Mouse (Mus musculus): ENCODE results near the gene Ankrd33.
A peak's percentile ranks its signal among the peaks of the same experiment; 100 is the strongest.
"Not testable (repeated sequence)": the region's sequence is repeated elsewhere in the genome, so short reads cannot be mapped to it uniquely, and the experiment has no call there.

The Ankrd33 gene

GRCm38 (mm10) chr15:101086451-101086850 is 29.1 kb upstream of the Ankrd33 start:
- DNase-seq (ENCODE audit: extremely low spot score), result no peak

DNA sequence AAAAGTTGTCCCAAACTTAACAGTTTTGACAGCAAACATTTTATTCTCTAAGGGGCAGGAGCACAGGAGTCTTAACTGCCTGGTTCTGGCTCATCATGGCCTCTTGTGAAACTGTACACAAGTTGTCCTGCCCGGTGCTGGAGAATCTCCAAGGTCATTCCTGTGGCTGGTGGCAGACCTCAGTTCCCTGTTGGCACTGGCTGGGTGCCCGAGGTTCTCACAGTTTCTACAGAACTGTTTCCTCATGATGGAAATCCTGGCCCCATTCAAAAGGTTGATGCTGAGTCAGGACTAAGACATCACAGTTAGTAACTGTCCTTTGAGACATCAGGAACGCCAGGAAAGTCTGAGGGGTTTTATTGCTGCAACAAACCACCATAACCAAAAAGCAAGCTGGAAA is 28.6 kb upstream of the Ankrd33 start:
- no peak for DNase-seq (ENCODE audit: extremely low spot score)

DNA sequence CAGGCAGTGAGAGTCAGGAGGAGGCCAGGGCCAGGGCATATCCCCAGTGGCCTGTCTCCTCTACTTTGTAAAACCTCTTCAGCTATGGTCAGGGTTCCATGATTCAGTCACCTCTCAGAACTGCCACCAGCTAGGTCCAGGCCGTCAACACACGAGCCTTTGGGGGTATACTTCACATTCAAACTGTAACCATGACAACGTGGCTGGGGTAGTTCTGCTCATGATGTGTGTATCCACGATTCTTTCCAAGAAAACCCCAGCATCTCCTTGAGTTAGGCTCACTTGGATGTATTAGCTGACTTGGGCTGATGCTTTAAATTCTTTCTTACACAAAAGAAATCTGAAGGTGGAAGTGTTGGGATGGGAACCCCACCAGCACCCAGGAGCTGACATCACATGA is 27.3 kb upstream of the Ankrd33 start:
- no peak for DNase-seq (ENCODE audit: extremely low spot score)

- DNase-seq (ENCODE audit: extremely low spot score), result no peak
Observed at GRCm38 (mm10) chr15:101091551-101091950, 24.0 kb upstream of the Ankrd33 start.

DNA sequence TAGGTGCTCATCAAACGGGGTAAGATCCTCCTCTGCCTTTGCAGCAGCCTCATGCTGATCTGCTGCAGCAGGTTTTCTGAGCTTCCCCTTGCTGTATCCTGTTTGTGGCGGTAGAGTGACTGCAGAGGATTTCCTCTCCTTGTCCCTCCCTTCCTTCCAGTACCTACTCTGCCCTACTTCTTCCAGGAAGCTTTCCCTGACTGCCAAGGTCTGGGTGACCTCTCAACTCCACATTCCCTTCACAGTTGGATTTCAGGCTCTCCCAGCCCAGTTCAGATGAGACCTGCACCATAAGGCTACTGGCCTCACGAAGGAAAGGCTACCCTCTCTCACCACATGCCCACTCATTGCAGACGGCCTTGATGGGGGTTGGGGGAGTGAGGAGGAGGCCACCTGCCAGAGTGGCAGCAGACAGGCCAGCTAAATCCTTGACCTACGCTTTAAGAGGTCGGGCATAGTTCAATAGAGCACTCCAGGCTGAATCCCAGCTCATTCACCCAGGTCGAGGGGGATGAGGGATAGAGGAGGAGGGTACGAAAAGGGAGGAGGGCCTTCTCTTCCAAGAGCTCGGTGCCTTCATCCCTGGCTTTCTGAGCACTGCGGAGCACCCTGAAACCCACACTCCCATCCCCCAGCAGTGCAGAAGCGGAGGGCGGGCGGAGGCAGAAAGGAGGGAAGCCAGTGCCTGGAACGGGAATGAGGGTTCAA is 23.3 kb upstream of the Ankrd33 start:
- DNase-seq (ENCODE audit: extremely low spot score), result peak; percentile 66

- DNase-seq (ENCODE audit: extremely low spot score), result peak; percentile 84
Observed at GRCm38 (mm10) chr15:101092829-101093648, 22.5 kb upstream of the Ankrd33 start.

DNA sequence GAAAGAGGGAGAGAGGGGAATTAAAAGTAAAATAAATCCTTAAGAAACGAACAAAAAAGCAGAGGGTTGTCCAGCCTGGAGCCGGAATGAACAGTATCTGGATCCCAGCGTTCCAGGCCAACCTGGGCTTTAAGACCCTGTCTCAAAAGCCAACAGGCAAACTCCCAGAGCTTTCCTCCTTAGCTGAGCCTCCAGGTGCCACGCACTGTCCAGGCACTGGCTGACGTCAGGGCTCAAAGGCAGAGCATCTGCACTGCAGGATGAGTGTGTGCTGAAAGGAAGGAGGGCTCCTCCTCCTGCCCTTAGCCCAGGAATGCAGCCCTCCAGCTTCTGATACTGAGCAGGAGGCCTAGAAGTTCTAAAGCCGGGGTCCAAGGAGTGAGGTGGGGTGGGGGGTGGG is 21.6 kb upstream of the Ankrd33 start:
- DNase-seq (ENCODE audit: extremely low spot score), result no peak

GRCm38 (mm10) chr15:101094979-101095378 is 20.6 kb upstream of the Ankrd33 start:
- peak; percentile 68 for DNase-seq (ENCODE audit: extremely low spot score)

- peak; percentile 63 for DNase-seq (ENCODE audit: extremely low spot score)
Observed at GRCm38 (mm10) chr15:101095392-101095791, 20.2 kb upstream of the Ankrd33 start.

- peak; percentile 93 for DNase-seq (ENCODE audit: extremely low spot score)
Observed at GRCm38 (mm10) chr15:101097985-101098651, 17.4 kb upstream of the Ankrd33 start.

DNA sequence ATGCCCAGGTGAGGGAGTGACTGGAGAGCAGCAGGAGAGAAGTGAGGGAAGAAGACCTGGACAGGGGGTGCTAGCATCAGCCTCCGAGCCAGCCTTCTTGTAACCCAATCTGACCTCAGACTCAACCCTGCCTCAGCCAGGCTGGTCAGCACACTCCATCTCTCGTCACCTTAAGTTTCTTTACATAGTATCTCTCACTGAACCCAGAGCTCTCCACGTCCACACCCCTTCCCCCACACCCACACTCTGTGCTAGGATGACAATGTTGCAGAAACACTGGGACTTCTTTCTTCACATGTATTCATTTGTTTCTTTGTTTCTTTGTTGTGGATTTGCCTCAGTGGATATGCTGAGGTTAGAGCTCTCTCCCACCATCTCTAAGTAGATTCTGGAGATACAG is 14.6 kb upstream of the Ankrd33 start:
- no peak for DNase-seq (ENCODE audit: extremely low spot score)

DNA sequence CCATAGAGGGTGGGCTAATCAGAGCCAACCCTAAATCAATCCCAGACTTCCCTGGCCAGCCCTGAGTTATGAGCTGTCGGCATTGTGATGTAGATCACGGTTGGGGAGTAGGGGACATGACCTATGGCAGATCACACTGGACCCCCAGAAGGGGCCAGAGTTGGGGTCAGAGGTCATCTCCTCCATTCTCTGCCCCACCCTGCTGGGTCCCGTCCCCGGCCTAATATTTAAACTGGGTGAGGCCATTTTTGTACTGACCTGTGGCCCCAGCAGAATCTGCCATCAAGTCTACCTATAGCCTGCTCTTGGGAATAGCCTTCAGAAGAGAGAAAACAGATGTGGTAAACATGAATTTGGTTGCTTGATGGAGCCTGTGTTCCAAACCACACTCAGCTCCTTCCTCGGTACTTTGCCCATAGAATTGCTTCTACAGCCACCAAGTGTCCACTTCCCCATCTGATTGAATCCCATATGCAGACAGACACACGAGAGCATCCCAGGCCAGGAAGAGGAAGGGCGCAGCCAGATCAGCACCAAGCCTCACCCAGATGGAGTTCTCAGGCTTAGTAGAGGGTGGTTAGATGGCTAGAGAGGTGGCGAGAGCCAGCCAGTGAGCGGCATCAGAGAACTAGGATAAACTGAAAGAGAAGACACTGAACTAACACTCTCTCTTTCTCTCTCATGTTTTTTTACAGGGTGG is 11.8 kb upstream of the Ankrd33 start:
- DNase-seq (ENCODE audit: extremely low spot score), result no peak

- DNase-seq (ENCODE audit: extremely low spot score), result peak; percentile 87
Observed at GRCm38 (mm10) chr15:101105496-101105994, 10.0 kb upstream of the Ankrd33 start.

GRCm38 (mm10) chr15:101106011-101106410 is 9.5 kb upstream of the Ankrd33 start:
- no peak for DNase-seq (ENCODE audit: extremely low spot score)

DNA sequence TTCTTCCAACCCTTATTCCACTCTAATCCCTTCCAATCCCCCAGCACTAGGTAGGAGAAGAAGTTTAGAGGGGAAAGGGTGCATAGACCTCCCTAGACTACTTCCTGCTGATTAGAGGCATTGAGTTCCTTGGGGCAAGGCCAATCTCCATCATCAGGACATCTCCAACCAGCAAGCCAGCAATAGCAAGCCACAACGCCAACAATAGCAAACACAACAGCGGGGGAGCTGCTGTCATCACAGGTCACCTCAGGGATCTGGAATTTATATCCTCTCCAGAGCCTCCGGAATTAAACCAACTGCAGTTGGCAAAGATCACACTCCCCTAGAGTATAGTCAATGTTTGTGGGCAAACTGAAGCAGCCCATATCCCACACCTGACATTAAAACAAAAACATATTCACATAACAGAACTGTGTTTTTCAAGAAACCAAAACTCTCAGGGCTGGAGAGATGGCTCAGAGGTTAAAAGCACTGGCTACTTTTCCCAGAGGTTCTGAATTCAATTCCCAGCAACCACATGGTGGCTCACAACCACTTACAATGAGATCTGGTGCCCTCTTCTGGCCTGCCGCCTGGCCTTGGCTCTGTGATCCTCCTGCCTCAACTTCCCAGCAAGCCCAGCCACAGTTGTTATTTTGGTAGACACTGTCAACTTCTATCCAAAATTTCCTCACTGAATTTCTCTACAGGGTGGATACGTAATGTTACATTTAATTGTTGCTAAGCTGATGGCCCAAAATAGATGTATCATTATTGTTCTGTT is 7.5 kb upstream of the Ankrd33 start:
- DNase-seq (ENCODE audit: extremely low spot score), result no peak

DNA sequence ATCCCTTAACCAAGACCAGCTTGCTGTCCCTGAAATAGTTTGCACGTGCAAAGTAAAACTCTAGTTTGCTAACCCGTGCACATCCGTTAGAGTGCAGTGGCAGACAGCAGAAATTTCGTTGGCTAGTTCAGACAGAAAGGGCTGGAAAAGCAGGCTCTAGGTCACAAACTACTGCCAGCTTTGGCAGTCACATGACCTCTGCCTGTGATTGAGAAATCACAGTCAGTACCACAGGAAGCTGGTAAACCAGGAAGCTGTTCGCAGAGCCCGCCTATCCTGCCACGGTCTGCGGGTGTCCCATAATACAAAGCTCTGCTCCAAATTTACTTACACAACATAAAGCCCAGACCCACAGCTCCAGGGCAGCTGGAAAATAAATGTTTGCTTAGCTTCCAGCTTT is 2.4 kb upstream of the Ankrd33 start:
- no peak for DNase-seq (ENCODE audit: extremely low spot score)

DNA sequence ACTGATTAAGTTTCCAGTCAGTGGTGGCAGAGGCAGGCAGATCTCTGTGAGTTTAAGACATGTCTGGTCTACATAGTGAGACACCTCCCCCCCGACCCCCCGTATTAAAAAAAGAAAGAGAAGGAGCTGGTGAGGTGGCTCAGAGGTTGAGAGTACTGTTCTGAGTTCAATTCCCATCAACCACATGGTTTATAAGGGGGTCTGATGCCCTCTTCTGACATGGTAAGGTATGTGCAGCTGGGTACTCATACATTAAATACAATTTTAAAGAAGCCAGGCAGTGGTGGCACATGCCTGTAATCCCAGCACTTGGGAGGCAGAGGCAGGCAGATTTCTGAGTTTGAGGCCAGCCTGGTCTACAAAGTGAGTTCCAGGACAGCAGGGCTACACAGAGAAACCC is 1.8 kb upstream of the Ankrd33 start:
- not testable (repeated sequence) for DNase-seq (ENCODE audit: extremely low spot score)

DNA sequence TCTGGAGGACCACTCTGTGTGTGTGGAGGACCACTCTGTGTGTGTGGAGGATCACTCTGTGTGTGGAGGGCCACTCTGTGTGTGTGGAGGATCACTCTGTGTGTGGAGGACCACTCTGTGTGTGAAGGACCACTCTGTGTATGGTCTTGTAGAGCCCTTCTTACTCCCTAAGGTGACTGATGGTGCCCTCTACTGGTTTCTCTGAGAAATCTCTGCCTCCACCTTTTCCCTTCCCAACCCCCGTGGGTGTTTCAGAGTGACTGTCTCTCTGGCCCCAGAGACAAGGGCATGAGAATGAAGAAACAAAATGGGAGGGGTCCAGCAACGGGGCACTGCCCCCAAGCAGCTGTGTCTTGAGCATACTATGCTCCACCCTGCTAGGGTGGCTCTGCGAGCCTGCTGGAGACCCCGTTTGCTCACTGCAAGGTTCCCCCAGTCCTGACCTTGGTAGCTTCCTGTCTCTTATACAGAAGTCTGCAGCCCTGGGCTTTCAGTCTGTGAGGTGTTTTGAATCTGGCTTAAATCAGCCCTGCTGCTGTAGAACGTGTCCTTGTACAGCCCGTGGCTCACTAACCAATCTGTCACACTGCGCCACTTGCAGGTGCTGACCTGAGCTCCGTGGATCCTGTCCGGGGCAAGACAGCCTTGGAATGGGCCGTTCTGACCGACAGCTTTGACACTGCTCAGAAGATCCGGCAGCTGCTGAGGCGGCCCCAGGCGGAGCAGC is 3.0 kb downstream of the Ankrd33 start:
- no peak for DNase-seq (ENCODE audit: extremely low spot score)

- DNase-seq (ENCODE audit: extremely low spot score), result no peak
Observed at GRCm38 (mm10) chr15:101121411-101122289, 6.1 kb downstream of the Ankrd33 start.

DNA sequence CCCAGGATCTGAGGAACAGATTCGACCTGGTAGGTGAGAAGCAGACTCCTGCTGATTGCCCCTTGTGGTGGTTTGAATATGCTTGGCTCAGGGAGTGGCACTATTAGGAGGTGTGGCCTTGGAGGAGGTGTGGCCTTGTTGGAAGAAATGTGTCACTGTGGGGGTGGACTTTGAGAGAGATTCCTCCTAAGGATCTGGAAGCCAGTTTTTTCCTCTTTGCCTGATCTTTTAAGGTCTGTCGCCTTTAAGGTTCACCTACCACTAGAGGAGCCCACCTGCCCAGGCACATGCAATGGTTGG is 6.7 kb downstream of the Ankrd33 start:
- DNase-seq (ENCODE audit: extremely low spot score), result no peak

All from embryo, embryonic 9.5 days (tissue).